In the genomic region with DNA sequence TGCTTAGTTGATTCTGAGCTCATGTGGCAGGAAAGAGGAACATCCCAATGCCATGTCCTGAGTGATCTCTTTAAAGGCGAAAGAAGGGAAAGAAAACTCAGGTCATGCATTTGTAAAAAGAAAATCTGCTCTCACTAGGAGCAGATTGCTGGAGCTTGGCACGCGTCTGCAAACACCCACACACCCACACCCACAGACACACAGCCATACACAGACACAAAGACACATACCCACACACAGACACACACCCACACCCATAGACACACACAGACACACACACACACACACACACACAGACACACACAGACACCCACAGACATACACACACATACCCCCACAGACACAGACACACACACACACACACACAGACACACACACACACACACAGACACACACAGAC, we compare ENCODE assay signal across 25 mouse cellular contexts.
DNase-seq lines count a peak whose midpoint lies in the region; ATAC-seq and TF ChIP-seq lines count a peak whose summit lies in the region.
"Had no signal": no experiment of that assay in that cellular context is flagged by ENCODE, and none has a peak within 500 bp of the region (broad histone marks: within the 10 kb centered on the region; RNA-seq: fewer than 3 reads in every experiment).

No protein-coding gene starts in this region.

- intact Hi-C loops in left cerebral cortex, postnatal 10 days (cut with DNase I) = loop anchor here (5.0 to 10.0 kb wide), 2 partner anchors 245 to 323 kb away; a partner anchor contains a TSS
- intact Hi-C loops in left cerebral cortex, postnatal 36 days (cut with DNase I) = loop anchor here (5.0 to 10.0 kb wide), 2 partner anchors 245 to 313 kb away; a partner anchor contains a TSS

- H3K36me3 ChIP-seq in hindbrain, embryonic 13.5 days = peaks cover 18% of the 10 kb centered on the region
- peaks cover 58% of the 10 kb centered on the region for H3K36me3 ChIP-seq in midbrain, embryonic 10.5 days

- ATAC-seq in hindbrain, embryonic 13.5 days (ENCODE audit: low FRiP score) = no peak
- ATAC-seq: forebrain, embryonic 13.5 days; intestine, embryonic 15.5 days had no signal

- H3K4me2 ChIP-seq in hindbrain, embryonic 13.5 days = no peak overlapping the region
- H3K4me2 ChIP-seq: embryonic facial prominence, embryonic 12.5 days; forebrain, embryonic 13.5 days; heart, embryonic 11.5 days; hindbrain, embryonic 14.5 days; intestine, embryonic 15.5 days; kidney, embryonic 15.5 days; limb, embryonic 13.5 days; lung, embryonic 15.5 days; neural tube, embryonic 13.5 days had no signal

- peaks cover 11% of the 10 kb centered on the region for H3K4me1 ChIP-seq in hindbrain, embryonic 13.5 days (replicated peaks)
- H3K4me1 ChIP-seq in midbrain, embryonic 10.5 days = 0 out of 2 replicates have a peak, but pooled peaks cover 3% of the 10 kb centered on the region
- H3K4me1 ChIP-seq: embryonic facial prominence, embryonic 12.5 days; limb, embryonic 13.5 days; lung, embryonic 15.5 days had no signal

- H3K9me3 ChIP-seq in hindbrain, embryonic 13.5 days = no peaks in the 10 kb centered on the region
- H3K9me3 ChIP-seq in midbrain, embryonic 10.5 days (replicated peaks) = no peaks in the 10 kb centered on the region
- H3K9me3 ChIP-seq: embryonic facial prominence, embryonic 12.5 days; forebrain, embryonic 13.5 days; intestine, embryonic 15.5 days; kidney, embryonic 15.5 days; limb, embryonic 13.5 days; lung, embryonic 15.5 days; neural tube, embryonic 13.5 days had no signal

- DNase-seq in left cerebral cortex, adult 9 months (ENCODE audit: low spot score in 2 of 2) = peak; percentile 53 to 79
- DNase-seq in left cerebral cortex, postnatal 10 days (ENCODE audit: extremely low spot score in 1 of 2, low spot score in 2 of 2) = no peak
- peak; percentile 38 for DNase-seq in frontal cortex, postnatal 25 days (ENCODE audit: low spot score in 2 of 2)
- peak; percentile 65 to 75 for DNase-seq in layer of hippocampus, adult 2 months (ENCODE audit: low spot score in 2 of 2)
- DNase-seq in left cerebral cortex, postnatal 36 days (ENCODE audit: low spot score in 2 of 2) = peak; percentile 69 to 71
- DNase-seq in ovary, postnatal 10 days (ENCODE audit: low spot score) = no peak
- no peak for DNase-seq in midbrain, embryonic 10.5 days (ENCODE audit: low spot score)
- DNase-seq: adrenal gland, adult 2 months; cerebellum, adult 8-10 months; heart, postnatal 14 days; lung, postnatal 4 days; spleen, adult 18-20 months; thymus, adult 2 months had no signal

- no peaks in the 10 kb centered on the region for H3K27me3 ChIP-seq in hindbrain, embryonic 13.5 days
- no peaks in the 10 kb centered on the region for H3K27me3 ChIP-seq in midbrain, embryonic 10.5 days (ENCODE audit: low read depth, poor library complexity, severe bottlenecking)
- H3K27me3 ChIP-seq: embryonic facial prominence, embryonic 12.5 days; forebrain, embryonic 13.5 days; intestine, embryonic 15.5 days; kidney, embryonic 15.5 days; limb, embryonic 13.5 days; lung, embryonic 15.5 days; neural tube, embryonic 13.5 days had no signal

- H3K27ac ChIP-seq in layer of hippocampus, adult 2 months = peak overlapping the region; percentile 72; the same call in 1 of the 2 replicates
- no peak overlapping the region for H3K27ac ChIP-seq in hindbrain, embryonic 13.5 days
- H3K27ac ChIP-seq in midbrain, embryonic 10.5 days (replicated peaks) = no peak overlapping the region
- H3K27ac ChIP-seq: embryonic facial prominence, embryonic 12.5 days; forebrain, embryonic 13.5 days; hindbrain, embryonic 14.5 days; intestine, embryonic 15.5 days; kidney, embryonic 15.5 days; limb, embryonic 13.5 days; liver, embryonic 14.5 days; lung, embryonic 15.5 days; neural tube, embryonic 13.5 days had no signal

- no peak for TF ChIP-seq CTCF in layer of hippocampus, adult 2 months (conservative IDR thresholded peaks at IDR 0.05)

- H3K9ac ChIP-seq in hindbrain, embryonic 13.5 days = no peak overlapping the region
- H3K9ac ChIP-seq: embryonic facial prominence, embryonic 12.5 days; forebrain, embryonic 13.5 days; hindbrain, embryonic 14.5 days; intestine, embryonic 15.5 days; kidney, embryonic 15.5 days; limb, embryonic 13.5 days; liver, embryonic 14.5 days; lung, embryonic 15.5 days; neural tube, embryonic 13.5 days had no signal

- WGBS in hindbrain, embryonic 13.5 days = 85% methylated on average over 3 of the region's 3 CpGs
- 89% methylated on average over 3 of the region's 3 CpGs for WGBS in midbrain, embryonic 10.5 days

- no peak overlapping the region for H3K4me3 ChIP-seq in layer of hippocampus, adult 2 months
- H3K4me3 ChIP-seq in hindbrain, embryonic 13.5 days = no peak overlapping the region
- H3K4me3 ChIP-seq in midbrain, embryonic 10.5 days = no peak overlapping the region
- H3K4me3 ChIP-seq: embryonic facial prominence, embryonic 12.5 days; erythroblast, embryonic 14.5 days; forebrain, embryonic 13.5 days; intestine, embryonic 15.5 days; kidney, embryonic 15.5 days; limb, embryonic 13.5 days; lung, embryonic 15.5 days; neural tube, embryonic 13.5 days had no signal

Comparison
In these comparisons a context has a peak if more than half of its experiments do, and no peak if none do; other contexts are left out.
1. DNase-seq: peak in left cerebral cortex, adult 9 months (2 of 2), frontal cortex, postnatal 25 days (2 of 2), layer of hippocampus, adult 2 months (2 of 2) and left cerebral cortex, postnatal 36 days (2 of 2); none in left cerebral cortex, postnatal 10 days (0 of 2), ovary, postnatal 10 days (single experiment) and midbrain, embryonic 10.5 days (single experiment).